Mouse (Mus musculus): ENCODE results near the gene Cd6.

Cd6 gene

DNA sequence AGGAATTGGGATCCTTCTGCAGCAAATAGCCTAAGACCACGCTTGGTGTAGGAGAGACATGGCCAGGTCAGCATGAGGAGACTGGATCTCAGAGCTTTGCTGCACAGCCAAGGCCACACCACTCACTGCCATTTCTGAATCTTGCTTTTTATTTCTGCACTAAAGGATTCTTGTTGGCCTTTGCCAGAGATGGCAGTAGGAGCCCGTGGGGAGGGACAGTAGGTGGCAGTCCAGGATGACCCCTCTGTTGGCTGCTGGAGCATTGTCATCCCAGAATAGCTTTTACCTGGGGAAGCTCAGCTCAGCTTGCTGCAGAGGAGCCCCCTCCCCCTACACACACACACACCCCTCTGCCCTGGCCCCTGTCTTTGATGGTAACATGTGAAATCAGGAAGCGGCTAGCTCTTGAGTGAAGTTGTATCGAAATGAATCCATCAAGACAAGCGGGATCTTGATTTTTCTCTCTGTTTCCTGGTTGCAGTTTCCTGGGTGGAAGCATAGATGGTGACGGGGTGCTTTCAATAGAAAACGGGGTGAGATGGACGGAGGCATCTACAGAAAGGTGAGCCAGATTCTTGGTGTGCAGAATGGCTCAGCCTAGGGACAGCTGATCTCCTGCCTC lies 68.0 kb downstream of the Cd6 start:
- DNase-seq (ENCODE audit: low spot score) = no peak

DNA sequence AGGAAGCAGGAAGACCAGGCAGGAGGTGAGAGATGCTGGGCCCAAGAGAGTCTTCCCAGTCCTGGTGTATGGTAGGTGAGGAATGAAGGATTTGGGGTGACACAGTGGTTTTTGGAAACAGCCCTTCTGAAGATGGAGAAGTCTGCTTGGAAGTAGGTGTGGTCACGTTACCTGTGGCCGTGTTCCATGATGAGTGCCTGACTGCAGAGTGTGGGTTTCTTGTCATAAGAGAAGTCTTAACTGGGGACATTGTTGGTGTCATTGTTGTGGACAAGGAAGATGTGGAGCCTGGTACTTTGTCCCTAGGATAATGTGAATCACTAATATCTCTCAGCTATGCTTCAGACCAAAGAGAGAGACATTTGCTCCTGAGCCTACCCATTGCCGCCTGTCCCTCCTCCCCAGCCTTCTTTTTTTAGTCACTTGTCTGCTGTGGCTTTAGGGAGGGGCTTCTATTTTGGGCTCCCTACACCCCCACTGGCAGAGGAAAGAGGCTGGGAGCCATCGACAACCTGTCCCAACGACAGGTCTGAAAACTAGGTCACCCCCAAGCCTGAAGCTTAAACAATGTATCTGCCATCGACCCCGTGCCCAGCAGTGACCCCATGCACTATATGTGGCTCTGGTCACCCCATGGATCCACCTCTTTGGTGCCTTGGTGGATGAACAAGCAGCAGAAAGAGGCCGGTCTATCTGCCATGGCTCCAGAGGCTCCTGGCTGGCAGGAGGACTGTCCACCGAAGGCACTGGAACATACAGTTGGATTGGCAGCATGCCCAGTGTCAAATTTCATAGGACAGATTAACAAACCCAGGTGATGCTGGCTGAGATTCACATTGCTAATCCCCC lies 69.7 kb downstream of the Cd6 start:
- no peak for DNase-seq (ENCODE audit: low spot score)

DNA sequence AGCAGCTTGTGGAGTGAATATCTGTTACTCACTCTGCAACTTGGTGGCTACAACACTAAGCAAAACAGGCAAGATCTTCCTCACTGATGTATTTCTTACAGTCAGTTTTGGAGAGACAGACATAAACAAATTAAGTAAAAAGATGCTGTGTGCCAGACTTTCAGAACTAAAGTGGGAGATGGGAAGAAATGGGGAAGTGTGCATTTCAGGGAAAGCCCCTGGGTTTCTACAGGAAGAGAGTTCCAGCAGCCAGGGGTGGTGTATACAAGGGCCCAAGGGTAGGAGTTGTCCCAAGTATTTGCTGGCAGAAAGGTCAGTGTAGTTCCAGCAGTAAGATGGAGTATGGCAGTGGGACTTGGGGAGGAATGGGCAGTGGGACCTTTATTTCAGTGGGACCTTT lies 70.3 kb downstream of the Cd6 start:
- DNase-seq (ENCODE audit: low spot score) = no peak

DNA sequence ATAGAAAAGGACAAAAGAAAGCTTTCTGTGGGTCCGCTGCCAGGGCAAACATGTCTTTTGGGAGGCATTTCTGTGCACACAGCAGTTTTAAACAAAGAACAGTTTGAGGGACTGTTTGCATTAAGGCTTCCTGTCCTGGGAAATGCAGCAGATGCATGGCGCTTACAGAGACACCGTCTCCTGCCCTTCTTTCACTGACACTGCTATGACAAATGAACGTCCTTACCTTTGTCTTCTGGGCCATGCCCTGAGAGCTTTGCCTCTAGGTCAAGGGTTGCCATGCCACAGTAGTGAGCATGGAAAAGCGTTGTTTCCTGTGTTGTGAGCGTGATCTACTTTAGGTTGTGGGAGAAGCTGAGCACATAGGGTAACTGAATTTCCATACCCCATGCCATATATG lies 71.2 kb downstream of the Cd6 start:
- DNase-seq (ENCODE audit: low spot score) = no peak

DNA sequence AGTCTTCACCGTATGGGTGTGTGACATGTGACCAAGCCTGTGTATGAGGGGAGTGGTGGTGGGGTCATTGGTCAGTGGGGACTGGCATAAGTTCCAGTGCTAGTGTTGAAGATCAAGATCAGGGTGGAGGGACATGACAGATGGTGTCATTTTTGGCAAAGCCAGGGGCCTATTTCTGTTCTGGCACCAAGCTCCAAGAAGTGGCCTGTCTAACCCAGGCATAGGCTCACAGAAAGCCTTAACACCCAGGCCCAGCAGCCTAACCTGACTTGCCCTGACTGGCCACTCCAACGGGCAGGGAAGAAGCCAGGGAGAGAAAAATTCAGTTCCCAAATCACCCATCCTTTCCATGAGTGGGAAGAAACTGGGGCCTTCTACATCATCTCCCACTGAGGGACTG lies 72.3 kb downstream of the Cd6 start:
- no peak for DNase-seq (ENCODE audit: low spot score)

DNA sequence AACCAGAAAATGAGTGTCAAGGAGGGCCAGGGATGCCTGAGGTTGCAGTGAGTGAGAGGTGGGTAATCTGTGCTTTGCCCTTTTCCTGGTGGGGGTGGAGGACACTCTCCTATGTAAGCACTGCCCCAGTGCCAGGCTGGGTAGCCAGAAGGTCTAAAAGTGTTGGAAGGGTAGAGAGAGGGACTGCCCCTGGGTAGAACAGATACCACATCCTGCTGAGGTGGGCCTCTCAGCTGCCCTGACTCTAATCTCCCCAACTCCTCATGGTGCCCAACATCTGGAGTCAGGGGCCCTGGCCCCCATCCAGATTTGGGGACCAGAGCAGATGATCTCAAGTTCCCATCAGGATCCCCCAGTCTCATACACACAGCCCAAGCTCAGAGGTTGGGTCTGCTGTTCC lies 72.7 kb downstream of the Cd6 start:
- no peak for DNase-seq (ENCODE audit: low spot score)

DNA sequence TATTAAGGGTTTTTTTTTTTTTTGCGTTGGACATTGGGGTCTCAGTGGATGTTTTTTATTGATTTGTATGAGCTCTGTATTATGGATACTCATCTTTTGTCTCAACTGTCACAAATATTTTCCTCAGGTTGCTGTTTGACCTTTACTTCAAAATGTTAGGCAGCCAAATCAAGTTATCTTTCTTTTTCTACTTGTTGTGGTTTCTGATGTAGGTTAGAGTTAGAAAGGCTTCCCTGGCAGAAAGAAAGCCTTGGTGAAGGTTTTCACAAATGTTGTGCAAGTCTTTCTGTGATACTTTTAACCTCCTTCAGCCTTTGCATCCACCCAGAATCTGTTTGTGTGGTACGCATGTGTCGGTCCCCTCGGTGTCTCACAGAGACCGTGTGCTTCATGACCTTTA lies 77.2 kb downstream of the Cd6 start:
- DNase-seq (ENCODE audit: low spot score) = no peak

DNA sequence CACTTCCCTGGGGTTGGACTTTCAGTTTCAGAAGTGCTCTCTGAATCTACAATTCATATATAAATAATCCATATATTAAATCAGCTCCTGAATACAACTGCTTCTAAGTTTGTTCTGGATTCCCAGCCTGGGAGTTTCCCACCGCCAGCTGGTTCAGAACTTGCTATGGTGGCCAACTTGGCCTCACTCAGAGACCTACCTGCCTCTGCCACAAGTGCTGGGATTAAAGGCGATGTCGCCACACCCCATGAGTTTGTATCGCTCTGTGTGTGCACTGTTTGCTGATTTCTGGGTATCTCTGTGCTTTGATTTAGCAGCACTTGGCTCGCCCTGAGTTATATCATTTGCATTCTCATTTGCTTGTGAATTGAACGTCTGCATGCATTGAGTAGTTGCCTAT lies 77.8 kb downstream of the Cd6 start:
- DNase-seq (ENCODE audit: low spot score) = no peak

DNA sequence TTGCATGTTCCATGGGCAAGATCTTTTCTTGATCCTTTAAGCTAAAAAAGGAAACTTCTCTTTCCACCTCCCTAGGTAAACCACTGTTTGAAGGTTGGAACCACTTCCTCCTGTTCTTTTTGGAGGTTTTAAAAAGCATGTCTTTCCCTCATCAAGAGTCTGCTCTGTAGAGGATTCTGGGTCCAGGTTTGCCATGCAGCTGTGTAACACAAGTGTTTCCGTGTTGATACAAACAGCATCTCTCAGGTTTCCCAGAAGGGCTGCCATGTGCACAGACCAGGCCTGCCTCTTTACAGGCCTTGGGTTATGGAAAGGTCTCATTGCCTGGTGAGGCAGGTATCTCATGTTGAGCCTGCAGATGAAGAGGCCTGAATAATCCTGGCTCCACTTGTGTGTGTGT lies 78.3 kb downstream of the Cd6 start:
- DNase-seq (ENCODE audit: low spot score) = peak; percentile 56

DNA sequence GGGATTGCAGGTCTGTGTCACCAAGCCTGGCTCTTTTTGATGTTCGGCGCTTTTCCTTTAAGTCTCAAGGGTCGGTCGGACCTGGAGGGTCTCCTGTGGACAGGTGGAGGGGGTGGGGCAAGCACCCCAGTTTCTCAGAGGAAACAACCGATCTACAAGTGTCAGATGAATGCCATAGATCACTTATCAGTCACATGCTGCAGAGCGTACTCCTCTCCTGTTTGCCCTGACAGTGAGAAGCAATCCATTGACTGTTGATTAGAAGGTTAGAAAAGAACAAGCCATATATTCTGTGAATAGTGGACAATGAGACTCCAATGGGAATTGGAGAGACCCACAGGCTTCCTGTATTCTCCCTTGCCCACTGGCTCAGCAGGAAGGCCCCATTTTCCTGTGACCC lies 79.7 kb downstream of the Cd6 start:
- DNase-seq (ENCODE audit: low spot score) = no peak

DNA sequence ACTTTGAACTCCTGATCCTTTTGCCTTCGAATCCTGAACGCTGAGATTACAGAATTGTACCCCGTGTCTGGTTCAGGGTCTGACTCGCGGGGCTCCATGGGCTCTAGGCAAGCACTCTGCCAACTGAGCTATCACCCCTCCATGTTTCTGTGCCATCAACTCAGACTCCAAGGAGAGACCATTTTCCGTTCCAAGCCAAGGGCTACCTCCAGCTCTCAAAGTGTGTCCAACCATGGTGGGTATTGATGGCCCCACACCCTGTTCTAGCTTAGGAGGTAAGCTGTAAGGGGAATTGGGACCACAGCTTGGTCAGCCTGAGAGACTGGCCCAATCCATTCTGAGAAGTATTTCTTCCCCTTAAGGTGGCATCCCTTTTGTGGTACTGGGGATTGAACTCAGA lies 80.6 kb downstream of the Cd6 start:
- DNase-seq (ENCODE audit: low spot score) = no peak

DNA sequence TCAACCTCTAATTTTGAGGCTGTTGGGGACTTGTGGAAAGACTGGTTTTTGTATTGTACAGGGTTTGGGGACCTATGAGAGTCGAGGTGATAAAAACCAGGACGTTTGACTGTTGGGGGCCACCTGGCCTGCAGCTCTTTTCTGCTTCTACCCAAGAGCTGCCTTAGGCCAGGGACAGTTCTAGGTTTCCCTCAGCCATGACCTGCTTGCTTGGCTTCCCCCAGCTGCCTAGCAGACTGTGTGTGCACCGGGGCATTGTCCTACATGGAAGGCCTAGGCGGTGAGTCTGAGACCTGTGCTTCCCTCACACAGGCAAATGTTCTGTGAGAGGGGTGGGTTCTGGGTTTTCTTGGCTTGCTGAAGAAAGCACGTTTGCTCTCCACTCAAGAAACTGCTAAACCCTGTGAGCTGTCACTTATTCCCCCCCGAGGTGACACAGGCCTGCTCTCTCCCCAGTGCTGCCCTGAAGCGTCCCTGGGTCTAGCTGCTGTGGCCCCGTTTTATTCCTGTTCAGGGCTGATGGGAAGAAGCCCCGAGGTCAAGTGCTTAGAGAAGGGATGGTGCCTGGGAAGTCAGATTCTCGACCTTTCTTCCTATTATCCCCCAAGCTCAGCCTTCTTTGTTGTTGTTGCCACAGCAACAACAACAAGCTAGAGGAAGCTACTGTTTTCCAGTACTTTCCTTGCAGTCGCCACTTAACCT lies 81.3 kb downstream of the Cd6 start:
- no peak for DNase-seq (ENCODE audit: low spot score)

DNA sequence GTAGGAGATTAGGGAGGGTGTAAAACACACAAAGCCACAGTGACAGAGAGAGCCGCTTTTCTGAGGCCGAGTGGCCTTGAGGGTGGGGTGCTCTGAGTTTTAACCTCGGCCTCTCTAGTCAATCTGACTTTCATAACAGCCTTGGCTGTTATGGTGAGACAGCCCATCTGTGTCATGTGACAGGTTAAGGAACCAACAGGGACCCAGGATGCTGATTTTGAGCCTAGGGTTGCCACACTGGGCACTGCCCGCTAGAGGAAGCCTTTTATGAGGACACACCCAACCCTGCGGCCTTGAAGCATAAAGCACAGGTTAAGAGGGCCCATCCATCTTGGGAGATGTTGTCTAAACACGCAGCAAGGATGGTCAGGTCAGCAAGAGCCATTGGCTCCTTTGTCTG lies 82.1 kb downstream of the Cd6 start:
- DNase-seq (ENCODE audit: low spot score) = peak; percentile 78

DNA sequence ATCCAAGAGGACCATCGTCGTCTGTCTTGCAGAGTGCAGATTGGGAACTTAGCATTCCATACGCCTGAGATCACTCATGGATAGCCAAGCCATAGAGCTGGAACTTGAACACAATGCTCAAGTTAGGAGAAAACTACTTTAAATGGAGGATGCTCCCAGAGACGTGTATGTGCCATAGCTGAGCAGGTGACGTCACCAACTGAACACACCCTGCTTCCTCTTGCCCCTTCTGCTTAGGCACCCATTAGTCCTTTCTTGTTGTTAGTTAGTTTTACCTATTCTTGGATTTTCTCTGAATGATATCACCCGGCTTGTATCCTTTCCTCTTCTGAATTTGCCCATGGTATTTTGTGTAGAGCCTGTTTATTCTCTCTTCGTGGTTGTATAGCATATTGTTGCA lies 82.7 kb downstream of the Cd6 start:
- peak; percentile 57 for DNase-seq (ENCODE audit: low spot score)

DNA sequence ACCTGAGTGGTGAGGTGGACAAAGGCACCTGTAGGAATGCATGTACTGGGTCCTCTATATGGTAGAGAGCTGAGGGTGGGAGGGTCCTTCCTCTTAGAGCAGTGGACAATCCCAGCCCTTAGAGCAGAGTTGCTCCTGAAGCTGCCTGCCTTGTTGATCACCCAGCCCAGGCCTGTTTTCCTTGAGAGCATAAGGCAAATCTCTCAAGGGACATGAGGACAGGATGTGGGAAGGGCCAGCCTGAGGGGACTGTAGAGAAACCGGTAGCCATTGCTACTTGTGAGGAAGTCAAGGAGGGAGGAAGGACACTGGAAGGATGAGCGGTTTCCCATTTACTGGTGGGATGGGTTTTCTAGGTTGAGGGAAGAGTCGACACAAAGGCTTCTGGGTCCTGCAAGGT lies 87.3 kb downstream of the Cd6 start:
- no peak for DNase-seq (ENCODE audit: low spot score)

DNA sequence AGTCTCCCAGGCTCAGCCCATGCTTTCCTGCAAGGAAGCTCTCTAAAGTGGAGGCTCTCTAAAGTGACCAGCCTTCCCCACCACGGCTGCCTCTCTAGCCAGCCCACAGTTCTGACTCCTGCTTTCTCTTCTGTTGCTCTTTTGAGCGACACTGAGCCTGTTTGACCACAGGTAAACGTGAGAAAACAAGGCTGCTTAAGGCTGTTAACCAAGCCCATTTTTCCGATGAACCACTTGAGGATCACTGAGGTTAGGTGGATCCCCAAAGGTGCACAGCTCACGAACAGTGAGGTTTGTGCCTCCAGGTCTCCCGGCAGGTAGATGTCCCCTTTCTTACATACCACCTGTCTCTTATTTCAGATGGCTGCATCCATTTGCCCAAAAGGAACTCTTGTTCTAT lies 87.7 kb downstream of the Cd6 start:
- no peak for DNase-seq (ENCODE audit: low spot score)

DNA sequence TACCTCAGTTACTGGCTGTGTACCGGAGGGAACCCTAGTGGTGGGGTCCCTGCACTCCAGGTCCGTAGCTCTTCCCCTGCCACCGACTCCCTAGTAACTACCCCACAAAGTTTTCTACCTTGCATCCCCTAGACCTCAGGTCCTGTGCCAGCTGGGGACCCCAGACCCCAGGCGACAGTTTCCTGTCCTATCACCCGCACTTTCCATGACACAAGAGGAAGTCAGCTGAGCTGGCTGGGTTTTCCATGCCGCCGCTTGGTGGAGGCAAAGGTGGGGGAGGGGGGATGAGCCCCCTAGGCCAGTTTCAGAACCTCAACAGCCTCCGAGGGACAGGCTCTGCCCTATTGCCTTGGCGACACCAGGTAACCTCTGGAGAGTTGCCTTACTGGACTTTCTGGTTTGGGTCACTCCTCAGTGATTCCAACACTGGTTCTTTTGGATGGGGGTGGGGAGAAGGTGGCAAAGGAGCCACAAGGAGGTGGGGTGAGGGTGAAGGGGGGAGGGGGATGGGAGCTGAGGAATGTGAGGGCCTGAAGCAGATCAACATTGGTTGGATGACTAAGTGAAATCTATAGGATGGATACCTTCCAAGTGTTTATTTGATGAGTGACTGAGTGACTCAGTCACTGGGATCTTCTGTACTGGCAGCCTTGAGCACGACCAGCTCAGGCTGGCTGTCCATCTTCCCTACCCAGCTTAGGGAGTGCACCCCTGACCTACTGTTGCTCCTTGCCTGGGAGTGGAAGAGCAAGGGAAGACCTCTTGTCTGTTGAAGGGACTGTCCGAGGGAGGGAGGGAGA lies 89.0 kb downstream of the Cd6 start:
- DNase-seq (ENCODE audit: low spot score) = peak; percentile 71

DNA sequence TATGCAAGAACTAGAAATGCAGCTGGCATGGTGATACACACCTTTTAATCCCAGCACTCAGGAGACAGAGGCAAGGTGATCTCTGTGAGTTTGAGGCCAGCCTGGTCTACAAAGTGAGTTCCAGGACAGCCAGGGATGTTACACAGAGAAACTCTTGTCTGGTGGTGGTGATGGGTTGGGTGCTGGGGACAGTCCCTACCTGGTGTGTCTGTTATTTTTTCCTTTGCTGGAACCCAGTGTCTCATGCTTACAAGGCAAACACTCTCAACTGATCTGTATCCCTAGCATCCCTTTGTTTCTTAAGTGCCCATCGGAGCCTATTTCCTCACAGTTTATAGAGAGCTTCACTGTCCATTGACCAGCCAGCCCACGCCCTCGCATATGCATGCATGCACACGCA lies 89.9 kb downstream of the Cd6 start:
- DNase-seq (ENCODE audit: low spot score) = no peak

Measured in T-cell, adult 2 months (primary cell).